Mouse (Mus musculus): ENCODE results near the gene Tbx10. TPM values are rescaled to one million over a fixed set of nuclear protein-coding genes. Genes with fewer than 3 reads are reported as not detected.

Tbx10 gene
- total RNA-seq, 1 experiment, result not detected

- Histone ChIP-seq H3K9me3 (ENCODE audit: control insufficient read depth, insufficient read depth, low read depth, low read length) (no peaks in the 10 kb centered on the region), H3K4me1 (ENCODE audit: control insufficient read depth in 2 of 2, insufficient read depth in 2 of 2, low read length in 2 of 2, poor library complexity in 1 of 2) (peaks cover 0 to 15% of the 10 kb centered on the region in 2 experiments; a peak in 1 of 4 replicates), H3K9ac (ENCODE audit: insufficient read depth, low read depth, low read length, poor library complexity, severe bottlenecking) (peak overlapping the region; percentile 64), H3K36me3 (ENCODE audit: control insufficient read depth, insufficient read depth, low read length, poor library complexity, severe bottlenecking) (peaks cover 23% of the 10 kb centered on the region), H3K27ac (ENCODE audit: insufficient read depth, low read depth, low read length, poor library complexity, severe bottlenecking) (no peak overlapping the region), H3K4me3 (ENCODE audit: insufficient read depth in 1 of 2, low read depth in 1 of 2, low read length in 2 of 2, poor library complexity in 1 of 2, severe bottlenecking in 1 of 2) (peak overlapping the region; percentile 58 to 69)
- no peak for TF ChIP-seq HCFC1 (IDR thresholded peaks at IDR 0.05; ENCODE audit: borderline replicate concordance, insufficient read depth, low read length)
- no peak for TF ChIP-seq ZC3H11A (IDR thresholded peaks at IDR 0.05; ENCODE audit: borderline replicate concordance, low read depth, low read length)
- no peak for TF ChIP-seq CHD2 (IDR thresholded peaks at IDR 0.05; ENCODE audit: low read depth, low read length)
- no peak for TF ChIP-seq ZNF384 (IDR thresholded peaks at IDR 0.05; ENCODE audit: low read depth, low read length)
- no peak for TF ChIP-seq MAFK (IDR thresholded peaks at IDR 0.05; ENCODE audit: insufficient read depth, low read depth, low read length)
- DNase-seq (ENCODE audit: low read depth, low spot score), result no peak
- in situ Hi-C loops (cut with MboI; ENCODE audit: low sequenced_read_pairs in 2 of 2, unreplicated experiment in 2 of 2), result no loop called here
Observed at GRCm38 (mm10) chr19:4013066-4013465, 20.5 kb downstream of the Tbx10 start.

- in situ Hi-C loops (cut with MboI; ENCODE audit: low sequenced_read_pairs in 2 of 2, unreplicated experiment in 2 of 2), result no loop called here
- DNase-seq (ENCODE audit: low read depth, low spot score), result no peak
- Histone ChIP-seq H3K9me3 (ENCODE audit: control insufficient read depth, insufficient read depth, low read depth, low read length) (no peaks in the 10 kb centered on the region), H3K27ac (ENCODE audit: insufficient read depth, low read depth, low read length, poor library complexity, severe bottlenecking) (no peak overlapping the region; the same call in 1 of the 2 replicates), H3K4me3 (ENCODE audit: insufficient read depth in 1 of 2, low read depth in 1 of 2, low read length in 2 of 2, poor library complexity in 1 of 2, severe bottlenecking in 1 of 2) (no peak overlapping the region), H3K9ac (ENCODE audit: insufficient read depth, low read depth, low read length, poor library complexity, severe bottlenecking) (no peak overlapping the region), H3K36me3 (ENCODE audit: control insufficient read depth, insufficient read depth, low read length, poor library complexity, severe bottlenecking) (peaks cover 7% of the 10 kb centered on the region), H3K4me1 (ENCODE audit: control insufficient read depth in 2 of 2, insufficient read depth in 2 of 2, low read length in 2 of 2, poor library complexity in 1 of 2) (peaks cover 5 to 23% of the 10 kb centered on the region in 2 experiments; a peak in 2 of 4 replicates)
- no peak for TF ChIP-seq ZNF384 (IDR thresholded peaks at IDR 0.05; ENCODE audit: low read depth, low read length)
- TF ChIP-seq HCFC1 (IDR thresholded peaks at IDR 0.05; ENCODE audit: borderline replicate concordance, insufficient read depth, low read length), result no peak
- TF ChIP-seq CHD2 (IDR thresholded peaks at IDR 0.05; ENCODE audit: low read depth, low read length), result no peak
- TF ChIP-seq MAFK (IDR thresholded peaks at IDR 0.05; ENCODE audit: insufficient read depth, low read depth, low read length), result no peak
- TF ChIP-seq ZC3H11A (IDR thresholded peaks at IDR 0.05; ENCODE audit: borderline replicate concordance, low read depth, low read length), result no peak
Observed at GRCm38 (mm10) chr19:4014802-4015201, 22.2 kb downstream of the Tbx10 start.

GRCm38 (mm10) chr19:4015635-4016034, 23.1 kb downstream of the Tbx10 start:
- H3K36me3 ChIP-seq (ENCODE audit: control insufficient read depth, insufficient read depth, low read length, poor library complexity, severe bottlenecking), result peaks cover 4% of the 10 kb centered on the region; the same call in 1 of the 2 replicates
- H3K27ac ChIP-seq (ENCODE audit: insufficient read depth, low read depth, low read length, poor library complexity, severe bottlenecking), result no peak overlapping the region

GRCm38 (mm10) chr19:4017921-4018587, 25.5 kb downstream of the Tbx10 start:
- Histone ChIP-seq H3K4me3 (ENCODE audit: insufficient read depth in 1 of 2, low read depth in 1 of 2, low read length in 2 of 2, poor library complexity in 1 of 2, severe bottlenecking in 1 of 2) (no peak overlapping the region), H3K9ac (ENCODE audit: insufficient read depth, low read depth, low read length, poor library complexity, severe bottlenecking) (no peak overlapping the region), H3K4me1 (ENCODE audit: control insufficient read depth in 2 of 2, insufficient read depth in 2 of 2, low read length in 2 of 2, poor library complexity in 1 of 2) (peaks cover 5 to 18% of the 10 kb centered on the region in 2 experiments; a peak in 2 of 4 replicates), H3K27ac (ENCODE audit: insufficient read depth, low read depth, low read length, poor library complexity, severe bottlenecking) (no peak overlapping the region), H3K9me3 (ENCODE audit: control insufficient read depth, insufficient read depth, low read depth, low read length) (no peaks in the 10 kb centered on the region), H3K36me3 (ENCODE audit: control insufficient read depth, insufficient read depth, low read length, poor library complexity, severe bottlenecking) (no peaks in the 10 kb centered on the region)
- TF ChIP-seq MAFK (IDR thresholded peaks at IDR 0.05; ENCODE audit: insufficient read depth, low read depth, low read length) (no peak), ZNF384 (IDR thresholded peaks at IDR 0.05; ENCODE audit: low read depth, low read length) (peak; percentile 59; the same call in 1 of the 2 replicates), ZC3H11A (IDR thresholded peaks at IDR 0.05; ENCODE audit: borderline replicate concordance, low read depth, low read length) (no peak), CHD2 (IDR thresholded peaks at IDR 0.05; ENCODE audit: low read depth, low read length) (no peak), HCFC1 (IDR thresholded peaks at IDR 0.05; ENCODE audit: borderline replicate concordance, insufficient read depth, low read length) (no peak)
- DNase-seq (ENCODE audit: low read depth, low spot score), result no peak
- in situ Hi-C loops (cut with MboI; ENCODE audit: low sequenced_read_pairs in 2 of 2, unreplicated experiment in 2 of 2), result no loop called here

More at GRCm38 (mm10) chr19:4015635-4016034, 23.1 kb downstream of the Tbx10 start:
- Histone ChIP-seq H3K4me3 (ENCODE audit: insufficient read depth in 1 of 2, low read depth in 1 of 2, low read length in 2 of 2, poor library complexity in 1 of 2, severe bottlenecking in 1 of 2) (no peak overlapping the region), H3K9me3 (ENCODE audit: control insufficient read depth, insufficient read depth, low read depth, low read length) (no peaks in the 10 kb centered on the region), H3K4me1 (ENCODE audit: control insufficient read depth in 2 of 2, insufficient read depth in 2 of 2, low read length in 2 of 2, poor library complexity in 1 of 2) (peaks cover 5 to 23% of the 10 kb centered on the region in 2 experiments; a peak in 2 of 4 replicates), H3K9ac (ENCODE audit: insufficient read depth, low read depth, low read length, poor library complexity, severe bottlenecking) (no peak overlapping the region)
- no peak for DNase-seq (ENCODE audit: low read depth, low spot score)
- in situ Hi-C loops (cut with MboI; ENCODE audit: low sequenced_read_pairs in 2 of 2, unreplicated experiment in 2 of 2), result no loop called here
- TF ChIP-seq MAFK (IDR thresholded peaks at IDR 0.05; ENCODE audit: insufficient read depth, low read depth, low read length), result no peak
- no peak for TF ChIP-seq ZNF384 (IDR thresholded peaks at IDR 0.05; ENCODE audit: low read depth, low read length)
- no peak for TF ChIP-seq ZC3H11A (IDR thresholded peaks at IDR 0.05; ENCODE audit: borderline replicate concordance, low read depth, low read length)
